Mouse (Mus musculus) CD8-positive naive resting alpha-beta T cell, adult 2 months (primary cell): ENCODE measurements around the gene Rgs1.

ENCODE experiments used
- DNase-seq, 2 experiments: peaks; one replicate each; pipeline ENCODE4 v3.0.0; 2022; ENCODE audit warnings: low read depth in 2 of 2, low spot score in 2 of 2

Rgs1 gene

DNA sequence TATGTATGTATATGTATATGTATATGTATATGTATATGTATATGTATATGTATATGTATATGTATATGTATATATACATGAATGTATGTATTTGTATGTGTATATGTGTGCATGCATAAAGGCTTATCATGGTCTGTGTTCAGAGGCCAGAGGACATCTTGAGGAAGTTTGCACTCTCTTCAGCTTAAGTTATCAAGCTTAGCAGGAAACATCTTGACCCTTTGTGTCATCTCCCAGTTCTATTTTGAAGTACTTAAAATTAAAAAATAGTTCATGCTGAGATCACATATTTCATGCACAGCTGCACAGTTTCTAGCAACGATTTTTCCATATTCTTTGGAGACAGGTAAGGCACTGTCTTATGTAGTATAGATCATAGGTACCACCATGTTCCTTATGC, 49.5 kb downstream of the Rgs1 start:
- no peak for DNase-seq

DNA sequence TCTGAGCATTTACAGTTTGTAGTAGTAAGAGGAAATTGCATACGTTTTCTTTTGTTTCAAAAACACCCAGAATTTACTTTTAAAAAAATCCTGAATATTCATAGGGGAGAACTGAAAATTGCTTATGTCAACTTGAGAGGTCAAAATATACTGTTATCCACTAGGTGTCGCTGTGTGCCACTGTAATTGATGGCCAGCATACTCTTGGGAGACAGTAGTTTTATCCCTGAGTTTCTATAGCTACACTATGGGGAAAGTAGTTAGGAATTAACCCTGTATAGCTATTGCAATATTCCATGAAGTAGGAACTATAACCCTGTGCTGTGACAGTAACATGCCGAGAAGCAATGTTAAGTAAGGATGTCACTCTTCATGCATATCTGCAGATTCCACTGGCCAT, 51.4 kb downstream of the Rgs1 start:
- peak; percentile 5 to 34 for DNase-seq
